Mouse (Mus musculus) CD4-positive, CD25-positive, alpha-beta regulatory T cell, adult 4 months (primary cell): Measurements from ENCODE around the gene Add2. TPM values are rescaled to one million over a fixed set of nuclear protein-coding genes. Genes with fewer than 3 reads are reported as not detected.
"Not testable (repeated sequence)": the region's sequence is repeated elsewhere in the genome, so short reads cannot be mapped to it uniquely, and the experiment has no call there.

Source experiments
- ATAC-seq: one replicate; pipeline ENCODE4 v1.8.0; 2017
- polyA plus RNA-seq, 2 experiments: library from polyadenylated mRNA; unstranded; fragments of 100-300 nt; shearing (Covaris generic); gene quantifications; one replicate each; pipeline ENCODE4 v1.2.1; 2017

Gene Add2
- polyA plus RNA-seq = not detected

- ATAC-seq = no peak
Observed at GRCm38 (mm10) chr6:86028601-86029322, at the start of gene Add2. TSS of gene Add2 (plus strand) at chr6:86028681.

DNA sequence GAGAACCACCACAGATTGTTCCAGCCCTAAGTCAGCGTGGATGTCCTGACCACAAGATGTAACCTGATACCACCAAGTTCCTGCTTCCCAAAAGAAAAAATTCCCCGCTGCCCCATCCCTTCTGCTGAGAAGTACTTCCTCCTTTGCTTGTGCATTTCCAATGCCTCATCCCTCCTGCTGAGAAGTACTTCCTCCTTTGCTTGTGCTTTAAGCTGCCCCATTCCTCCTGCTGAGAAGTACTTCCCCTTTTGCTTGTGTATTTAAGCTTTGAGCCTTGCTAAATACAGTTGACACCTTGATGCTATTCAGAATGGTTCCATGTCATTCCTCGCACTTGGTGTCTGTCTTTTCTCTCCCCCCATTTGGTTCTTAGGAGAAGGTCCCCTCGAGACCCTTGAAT, 49.7 kb upstream of the Add2 start:
- ATAC-seq = not testable (repeated sequence)

- ATAC-seq = no peak
Observed at GRCm38 (mm10) chr6:85984351-85984750, 44.1 kb upstream of the Add2 start.

- ATAC-seq = not testable (repeated sequence)
Observed at GRCm38 (mm10) chr6:85989570-85989969, 38.9 kb upstream of the Add2 start.

GRCm38 (mm10) chr6:85990774-85991173, 37.7 kb upstream of the Add2 start:
- ATAC-seq = not testable (repeated sequence)

DNA sequence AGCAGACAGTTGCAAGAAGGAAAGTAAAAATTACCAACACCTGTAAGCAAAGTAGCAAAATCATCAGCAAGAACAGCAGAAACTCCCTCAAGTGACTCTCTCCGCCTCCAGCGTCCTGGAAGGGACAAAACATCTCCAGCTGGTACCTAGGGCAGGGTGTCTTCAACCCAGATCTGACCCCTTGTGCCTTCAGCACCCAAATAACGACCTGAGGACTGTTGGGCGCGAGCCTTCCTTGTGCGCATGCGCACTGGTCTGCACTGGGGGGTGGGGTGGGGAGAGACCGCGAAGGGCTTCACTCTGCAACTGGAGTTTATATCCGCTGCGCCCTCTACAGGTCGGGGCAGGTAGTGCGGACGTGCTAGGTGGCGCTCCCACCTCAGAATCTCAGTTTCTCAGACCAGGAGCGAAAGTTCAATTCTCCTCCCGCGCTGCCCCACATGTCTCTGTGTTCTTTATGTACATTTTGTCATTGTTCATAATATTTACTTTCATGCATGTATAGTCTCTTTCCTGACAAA, 25.0 kb upstream of the Add2 start:
- no peak for ATAC-seq

- ATAC-seq = peak; percentile 100
Observed at GRCm38 (mm10) chr6:86004271-86005148, 24.0 kb upstream of the Add2 start.

DNA sequence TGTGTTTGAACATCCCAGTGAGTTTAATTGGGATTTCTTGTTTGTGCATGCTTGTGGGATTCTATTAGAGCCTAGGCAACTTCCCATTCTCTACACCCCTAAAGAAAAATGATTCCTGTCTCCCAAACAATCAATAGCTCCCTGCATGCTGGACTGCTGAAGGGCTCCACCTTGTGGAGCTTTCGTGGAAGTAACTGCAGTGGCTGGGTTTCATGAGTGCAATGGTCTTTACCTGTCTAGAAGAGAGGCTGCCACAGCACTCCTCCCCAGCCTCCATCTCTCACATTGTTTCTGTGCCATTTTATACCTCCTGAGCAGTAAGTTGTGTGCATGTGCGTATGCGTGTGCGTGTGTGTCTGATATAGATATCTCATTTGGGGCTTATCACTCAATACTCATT, 18.5 kb upstream of the Add2 start:
- no peak for ATAC-seq

GRCm38 (mm10) chr6:86014812-86015211, 13.7 kb upstream of the Add2 start:
- ATAC-seq = not testable (repeated sequence)

- ATAC-seq = no peak
Observed at GRCm38 (mm10) chr6:86015871-86016270, 12.6 kb upstream of the Add2 start, which contains the start of gene Figla. TSS of gene Figla (plus strand) at chr6:86016171.

GRCm38 (mm10) chr6:86016793-86017350, 11.6 kb upstream of the Add2 start:
- ATAC-seq = no peak

DNA sequence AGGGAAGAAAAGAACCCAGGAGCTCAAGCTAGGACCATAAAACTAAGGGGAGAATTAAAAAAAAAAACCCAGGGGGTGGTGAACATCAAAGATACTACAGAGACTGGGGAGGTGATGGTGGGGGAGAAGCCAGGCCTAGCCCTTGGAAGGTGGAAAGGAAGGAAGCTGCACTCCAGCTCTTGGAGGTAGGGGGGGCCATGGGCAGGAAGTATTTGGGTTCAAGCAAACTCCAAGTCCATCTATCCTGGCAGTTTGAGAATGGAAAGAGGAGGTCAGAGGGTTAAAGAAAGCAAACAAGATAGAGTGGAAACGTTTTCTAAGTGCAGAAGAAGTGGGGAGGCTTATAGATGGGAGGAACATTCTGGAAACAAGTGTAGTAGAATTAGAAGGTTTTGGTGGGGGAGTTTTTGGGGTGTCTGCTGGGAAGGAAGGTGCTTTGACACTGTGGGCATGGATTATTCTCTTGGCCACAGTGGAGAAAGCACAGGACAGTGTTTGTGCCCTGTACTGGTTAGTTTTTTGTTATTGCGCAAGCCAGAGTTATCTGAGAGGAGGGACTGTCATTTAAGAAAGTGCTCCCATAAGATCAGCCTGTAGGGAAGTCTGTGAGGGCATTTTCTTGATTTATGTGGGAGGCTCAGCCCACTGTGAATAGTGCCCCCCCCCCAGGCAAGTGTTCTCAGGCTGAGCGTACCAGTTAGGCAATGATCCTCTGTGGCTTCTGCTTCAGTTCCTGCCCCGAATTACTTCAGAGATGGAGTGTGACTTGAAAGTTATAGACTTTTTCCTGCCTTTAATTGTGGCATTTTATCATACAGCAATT, 8.9 kb upstream of the Add2 start:
- ATAC-seq = no peak

DNA sequence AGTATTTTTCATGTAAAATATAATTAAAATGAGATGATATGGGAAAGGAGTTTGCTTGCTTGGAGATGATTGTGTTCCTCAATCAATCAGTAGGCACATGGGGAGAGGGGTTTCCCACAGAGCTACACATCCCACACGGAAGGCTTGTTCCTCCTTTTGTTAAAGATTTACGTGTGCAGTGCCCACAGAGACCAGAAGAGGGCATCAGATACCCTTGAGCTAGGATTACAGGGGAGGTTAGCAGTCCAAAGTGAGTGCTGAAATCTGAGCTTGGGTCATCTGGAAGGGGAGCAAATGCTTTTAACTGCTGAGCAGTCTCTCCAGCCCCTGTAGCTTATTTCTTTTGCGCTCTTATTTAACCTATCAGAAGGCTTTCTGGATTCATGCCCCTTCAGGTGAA, 7.5 kb upstream of the Add2 start:
- no peak for ATAC-seq

GRCm38 (mm10) chr6:86026632-86027292, 1.7 kb upstream of the Add2 start:
- no peak for ATAC-seq

DNA sequence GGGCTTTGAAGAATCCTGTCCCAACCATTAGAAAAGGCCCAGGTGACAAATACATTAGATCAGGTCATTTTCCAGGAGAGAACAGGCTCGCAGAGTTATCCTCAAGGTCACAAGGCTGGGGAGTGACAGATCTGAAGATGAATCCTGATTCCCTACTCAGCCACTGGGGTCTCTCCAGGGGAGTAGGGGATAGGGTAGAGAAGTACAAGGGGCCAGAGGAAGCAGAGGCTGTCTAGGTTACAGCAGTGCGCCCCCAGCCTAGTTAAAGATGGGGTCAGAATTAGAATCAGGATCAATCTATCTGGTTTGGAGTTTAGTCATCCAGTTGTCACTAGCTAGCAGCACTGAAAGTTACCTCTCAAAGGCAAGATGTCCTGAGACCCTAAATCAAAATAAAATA, 331 bp upstream of the Add2 start:
- no peak for ATAC-seq

GRCm38 (mm10) chr6:86029323-86029713, 837 bp downstream of the Add2 start:
- no peak for ATAC-seq

DNA sequence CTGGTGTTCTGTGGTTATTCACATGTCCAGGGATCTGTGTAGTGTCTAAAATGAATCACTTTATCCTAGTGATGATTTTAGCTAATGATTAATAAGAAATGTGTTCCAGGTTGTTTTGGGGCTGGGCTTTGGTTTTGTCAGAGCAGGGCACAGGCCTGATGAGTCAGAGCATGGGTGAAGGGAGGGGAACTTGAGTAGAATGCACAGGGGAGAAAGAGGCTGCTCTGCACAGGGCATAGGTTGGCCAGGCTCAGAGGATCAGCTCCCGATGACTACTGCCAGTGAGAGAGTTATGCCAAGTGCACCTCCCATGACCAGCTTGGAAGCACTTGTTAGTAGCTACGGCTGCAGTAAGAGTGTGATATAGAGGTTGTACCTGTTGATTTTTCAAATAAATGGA, 3.0 kb downstream of the Add2 start:
- no peak for ATAC-seq

DNA sequence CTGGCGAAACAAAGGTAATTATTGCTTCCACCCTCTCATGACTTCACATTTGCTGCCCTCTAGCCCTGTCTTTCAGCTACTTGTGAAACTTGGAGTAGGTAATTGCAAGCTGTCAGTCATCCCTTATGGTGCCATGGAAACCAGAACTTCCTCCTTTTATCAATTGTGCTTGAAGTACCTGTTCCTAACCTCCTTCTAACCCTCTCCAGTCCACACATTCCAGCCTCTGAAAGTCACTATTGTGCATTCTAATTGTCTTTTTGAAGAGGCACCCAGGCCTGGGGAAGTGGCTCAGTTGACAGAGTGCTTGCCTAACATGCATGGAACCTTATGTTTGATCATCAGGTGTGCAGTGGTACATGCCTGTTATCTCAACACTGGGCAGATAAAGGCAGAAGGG, 5.2 kb downstream of the Add2 start:
- ATAC-seq = no peak

DNA sequence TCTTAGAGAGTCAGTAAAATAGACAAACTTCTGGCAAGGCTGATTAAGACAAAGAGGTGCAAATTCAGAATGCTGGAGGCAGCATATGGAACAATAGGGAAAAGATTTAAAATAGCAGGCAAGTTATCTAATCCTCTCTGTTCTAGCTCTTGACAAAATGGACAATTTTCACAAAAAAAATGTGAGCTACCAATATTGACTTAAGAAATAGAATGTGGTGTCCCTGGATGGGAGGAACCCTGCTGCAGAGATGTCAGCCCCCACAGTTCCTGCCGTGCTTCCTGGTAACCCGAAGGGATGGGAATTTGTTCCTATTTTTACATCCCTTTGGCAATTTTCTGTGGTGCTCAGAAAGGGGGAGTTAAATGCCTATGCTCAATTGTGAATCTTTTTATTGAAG, 10.4 kb downstream of the Add2 start:
- no peak for ATAC-seq

- no peak for ATAC-seq
Observed at GRCm38 (mm10) chr6:86040140-86040539, 11.7 kb downstream of the Add2 start.

GRCm38 (mm10) chr6:86047510-86047909, 19.0 kb downstream of the Add2 start:
- no peak for ATAC-seq

- ATAC-seq = no peak
Observed at GRCm38 (mm10) chr6:86048509-86048908, 20.0 kb downstream of the Add2 start.
